Mouse (Mus musculus) adrenal gland, adult 18-20 months (tissue): ENCODE results near the gene Gm14443. TPM values are rescaled to one million over a fixed set of nuclear protein-coding genes. Genes with fewer than 3 reads are reported as not detected.
"Not testable (repeated sequence)": the region's sequence is repeated elsewhere in the genome, so short reads cannot be mapped to it uniquely, and the experiment has no call there.

Experiments
- DNase-seq, 2 experiments: peaks; one replicate each; pipeline ENCODE4 v3.0.0; 2021 to 2022; ENCODE audit warnings: low spot score in 2 of 2
- long read RNA-seq, 2 experiments: library from polyadenylated mRNA; stranded (forward); transcript quantifications; one replicate each; pipeline ENCODE4 v2.0.0; 2021
- total RNA-seq, 2 experiments: library from RNA; stranded (reverse); gene quantifications; 1 replicate in 1 of 2; 2 replicates in 1 of 2; pipeline ENCODE4 v1.2.3; 2021

Gene Gm14443
- total RNA-seq = 1 to 10 TPM in 1 of 2 experiments, under 1 TPM in 1; 0.80 to 1.4 TPM
- long read RNA-seq, experiment 1, partial matches to known transcripts = 0 of 1 reads
- long read RNA-seq, experiment 1, other reads (novel, unspliced or antisense) = 1 of 1 reads
- long read RNA-seq, experiment 2 = 0 reads

DNA sequence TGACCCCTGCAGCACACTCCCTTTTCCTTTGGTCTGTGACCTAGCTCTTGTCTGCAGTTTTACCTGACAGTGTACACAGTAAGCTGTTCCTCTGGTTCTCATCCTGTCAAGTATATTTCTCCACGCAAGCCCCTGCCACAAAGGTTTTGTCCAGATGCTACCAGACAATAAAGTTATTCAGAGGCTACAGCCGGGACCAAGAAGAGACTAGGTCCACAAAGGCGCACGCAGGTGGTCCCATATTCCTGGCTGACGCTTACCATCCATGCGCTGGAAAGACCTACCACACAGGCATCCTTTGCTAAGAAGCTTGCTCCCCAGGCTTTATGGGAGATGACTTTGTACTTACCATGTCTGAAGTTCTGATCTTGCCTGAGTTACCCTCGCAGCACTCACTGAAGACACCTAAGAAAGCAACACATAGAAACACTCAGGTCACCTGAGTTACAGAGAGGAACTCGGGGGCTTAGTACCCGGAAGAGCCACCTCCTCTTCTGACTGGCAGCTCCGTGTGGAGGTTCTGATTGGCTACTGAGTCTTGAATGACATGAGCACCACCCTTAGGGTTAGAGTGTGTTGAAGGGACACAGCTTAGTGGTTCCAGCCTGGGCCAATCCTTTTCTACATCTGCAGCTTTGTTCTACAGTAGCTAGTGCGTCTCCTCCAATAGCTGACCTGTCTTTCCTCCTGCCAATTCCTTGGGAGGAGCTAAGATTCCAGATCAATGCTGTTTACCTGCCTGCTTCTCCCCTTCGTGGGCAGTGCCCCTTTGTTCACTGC is at the start of gene Gm14443:
Gm14443 (minus strand) TSS at position 471 of the 780 bp plus-strand sequence.
- not testable (repeated sequence) for DNase-seq

DNA sequence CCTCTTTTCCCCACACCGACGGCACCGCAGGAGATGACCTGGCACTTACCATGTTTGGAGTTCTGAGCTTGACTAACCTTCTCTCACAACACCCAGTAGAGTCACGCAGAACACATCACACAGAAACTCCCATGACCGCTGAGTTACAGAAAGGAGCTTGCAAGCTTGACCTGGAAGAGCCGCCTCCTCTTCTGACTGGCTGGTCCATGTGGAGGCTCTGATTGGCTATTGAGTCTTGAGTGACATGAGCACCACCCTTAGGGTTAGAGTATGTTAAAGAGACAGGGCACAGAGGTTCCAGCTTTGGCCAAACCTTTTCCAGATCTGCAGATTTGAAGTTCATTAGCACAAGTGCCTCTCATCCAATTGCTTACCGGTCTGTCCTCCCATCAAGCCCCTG is 31.1 kb upstream of the Gm14443 start, which contains the start of gene Gm14391:
Gm14391 (minus strand) TSS at position 186 of the 400 bp plus-strand sequence.
- DNase-seq = not testable (repeated sequence)

GRCm38 (mm10) chr2:175179008-175179407 is 3.3 kb upstream of the Gm14443 start:
- not testable (repeated sequence) for DNase-seq

DNA sequence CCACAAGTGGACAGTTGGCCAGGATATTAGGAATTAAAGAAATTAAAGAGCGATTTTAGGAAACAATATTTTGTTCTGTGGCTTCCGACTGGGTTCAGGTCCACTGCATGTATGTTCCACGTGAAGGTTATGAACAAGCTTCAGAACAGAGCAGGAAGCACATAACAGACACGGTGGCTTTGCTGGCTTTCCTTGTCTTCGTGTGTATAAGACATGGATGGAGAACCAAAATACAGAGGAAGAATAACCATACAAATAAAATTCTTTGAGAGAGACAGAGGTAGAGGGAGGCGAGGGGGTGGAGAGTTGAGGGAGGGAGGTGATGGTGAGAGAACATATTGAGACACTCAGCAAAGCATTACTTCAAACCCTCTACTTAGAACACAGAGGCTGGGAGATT is 641 bp upstream of the Gm14443 start:
- DNase-seq = no peak

GRCm38 (mm10) chr2:175174058-175174457 is 1.6 kb downstream of the Gm14443 start:
- DNase-seq = not testable (repeated sequence)

- DNase-seq = not testable (repeated sequence)
Measured at GRCm38 (mm10) chr2:175172906-175173595, 2.6 kb downstream of the Gm14443 start.

DNA sequence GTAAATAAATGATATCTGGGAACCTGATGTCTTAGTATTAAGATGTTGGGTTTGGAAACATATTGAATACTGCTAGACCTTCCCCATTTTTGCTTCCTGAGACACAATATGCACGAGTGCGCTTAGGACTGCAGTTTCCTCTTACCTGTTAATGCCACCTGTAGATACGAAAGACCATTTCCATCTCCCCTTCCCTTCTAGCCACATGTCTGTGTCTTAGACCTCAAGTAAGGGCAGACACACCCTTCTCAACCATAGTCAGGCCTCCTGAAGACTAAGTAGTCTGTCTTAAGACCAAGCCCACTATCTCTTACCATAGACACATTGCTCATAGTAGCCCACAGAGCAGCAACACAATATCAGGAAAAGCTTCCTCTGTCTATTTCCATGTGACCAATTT is 3.5 kb downstream of the Gm14443 start:
- no peak for DNase-seq

GRCm38 (mm10) chr2:175166870-175167269 is 8.8 kb downstream of the Gm14443 start:
- not testable (repeated sequence) for DNase-seq

- not testable (repeated sequence) for DNase-seq
Measured at GRCm38 (mm10) chr2:175165110-175165509, 10.6 kb downstream of the Gm14443 start.

GRCm38 (mm10) chr2:175161438-175161837 is 14.2 kb downstream of the Gm14443 start:
- not testable (repeated sequence) for DNase-seq

- DNase-seq = no peak
Measured at GRCm38 (mm10) chr2:175158642-175159041, 17.0 kb downstream of the Gm14443 start.

DNA sequence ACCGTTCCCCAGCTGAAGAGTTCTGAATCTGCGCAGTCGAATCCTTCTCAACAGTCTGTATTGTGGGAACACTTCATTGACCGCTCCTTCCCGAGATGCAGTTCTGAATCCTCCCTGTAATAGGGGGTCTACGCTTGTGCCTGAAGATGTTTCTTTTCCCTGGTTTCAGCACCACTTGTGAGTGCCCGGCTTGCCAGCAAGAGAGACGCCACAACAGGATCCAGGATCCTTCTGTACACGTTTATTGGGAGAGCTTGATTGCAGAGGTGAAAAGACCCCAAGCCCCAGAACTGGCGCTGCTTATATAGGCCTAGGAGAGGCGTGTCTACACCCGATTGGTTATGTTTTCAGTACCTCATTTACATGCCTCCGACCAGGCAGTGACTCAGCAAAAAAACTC is 19.0 kb downstream of the Gm14443 start:
- no peak for DNase-seq

- not testable (repeated sequence) for DNase-seq
Measured at GRCm38 (mm10) chr2:175141993-175142295, 33.7 kb downstream of the Gm14443 start, which contains the start of gene Gm14399. Gm14399 (minus strand) TSS chr2:175142012.

- peak; percentile 33 to 34 for DNase-seq
Measured at GRCm38 (mm10) chr2:175141118-175141992, 34.3 kb downstream of the Gm14443 start.

- not testable (repeated sequence) for DNase-seq
Measured at GRCm38 (mm10) chr2:175140624-175141023, 35.0 kb downstream of the Gm14443 start.

Other genes with a start within 250 kb of the Gm14443 start
- under 1 TPM in 1 of 2 experiments, not detected in 1; 0.33 TPM for gene Gm14444, start 165.6 kb downstream of the Gm14443 start, total RNA-seq
- 1 to 10 TPM in 1 of 2 experiments, under 1 TPM in 1; 0.70 to 1.9 TPM for gene Gm14393, start 108.1 kb downstream of the Gm14443 start, total RNA-seq
- 10 to 100 TPM; 14.0 to 16.8 TPM for gene Gm14399, start 33.9 kb downstream of the Gm14443 start, total RNA-seq
- gene Gm14391, start 31.0 kb upstream of the Gm14443 start, total RNA-seq = 10 to 100 TPM; 52.3 to 64.9 TPM
- 10 to 100 TPM in 1 of 2 experiments, 1 to 10 TPM in 1; 7.5 to 16.1 TPM for gene Gm14440, start 99.3 kb upstream of the Gm14443 start, total RNA-seq
- gene Gm4631, start 162.3 kb upstream of the Gm14443 start, total RNA-seq = 10 to 100 TPM; 35.6 to 48.5 TPM
- 1 to 10 TPM; 7.5 to 8.4 TPM for gene Zfp968, start 196.6 kb upstream of the Gm14443 start, total RNA-seq